Mouse (Mus musculus) mouse embryonic stem cell (cell line): ENCODE measurements around the gene Zfp13.

ENCODE experiments used
- in situ Hi-C, 2 experiments: fragments of 300-500 bp; cut with MboI; formaldehyde crosslinking; loops; 1 replicate in 1 of 2; 3 replicates in 1 of 2; pipeline ENCODE4 v1.14.3; 2019 to 2020; ENCODE audit warnings: low sequenced_read_pairs in 2 of 2, low pct_unique_long_range_greater_than_20kb in 1 of 2, mixed read lengths in 1 of 2; ENCODE audit not compliant: unreplicated experiment in 1 of 2

Gene Zfp13

GRCm38 (mm10) chr17:23598582-23599552, at the start of gene Zfp13:
Gene Zfp13 (minus strand): TSS chr17:23599487.
- in situ Hi-C loops, result no loop called here

GRCm38 (mm10) chr17:23645894-23646293, 46.6 kb upstream of the Zfp13 start:
- in situ Hi-C loops, result no loop called here

GRCm38 (mm10) chr17:23644613-23645495, 45.6 kb upstream of the Zfp13 start, which contains the start of gene Mmp25:
Gene Mmp25 (minus strand): TSS chr17:23645277.
- in situ Hi-C loops, result no loop called here

GRCm38 (mm10) chr17:23631241-23631640, 32.0 kb upstream of the Zfp13 start:
- in situ Hi-C loops, result no loop called here

- in situ Hi-C loops, result no loop called here
Observed at GRCm38 (mm10) chr17:23630195-23631020, 31.1 kb upstream of the Zfp13 start.

GRCm38 (mm10) chr17:23627813-23628212, 28.5 kb upstream of the Zfp13 start:
- in situ Hi-C loops, result no loop called here

- in situ Hi-C loops, result no loop called here
Observed at GRCm38 (mm10) chr17:23620351-23620750, 21.1 kb upstream of the Zfp13 start.

GRCm38 (mm10) chr17:23617087-23617486, 17.8 kb upstream of the Zfp13 start:
- in situ Hi-C loops, result no loop called here

GRCm38 (mm10) chr17:23610361-23610800, 11.1 kb upstream of the Zfp13 start:
- in situ Hi-C loops, result loop anchor here in 1 of 2 experiments (5.0 kb wide), 1 partner anchor 43 kb away; no protein-coding TSS in a partner anchor

GRCm38 (mm10) chr17:23609612-23610011, 10.3 kb upstream of the Zfp13 start:
- in situ Hi-C loops, result loop anchor here (5.0 kb wide), 1 partner anchor 42 kb away; no protein-coding TSS in a partner anchor

- in situ Hi-C loops, result loop anchor here in 1 of 2 experiments (5.0 kb wide), 1 partner anchor 38 kb away; no protein-coding TSS in a partner anchor
Observed at GRCm38 (mm10) chr17:23605220-23605619, 5.9 kb upstream of the Zfp13 start.

- in situ Hi-C loops, result no loop called here
Observed at GRCm38 (mm10) chr17:23604394-23604793, 5.1 kb upstream of the Zfp13 start.

- in situ Hi-C loops, result no loop called here
Observed at GRCm38 (mm10) chr17:23603542-23603941, 4.3 kb upstream of the Zfp13 start.

- in situ Hi-C loops, result no loop called here
Observed at GRCm38 (mm10) chr17:23603077-23603476, 3.8 kb upstream of the Zfp13 start.

GRCm38 (mm10) chr17:23601836-23602585, 2.7 kb upstream of the Zfp13 start:
- in situ Hi-C loops, result no loop called here

- in situ Hi-C loops, result no loop called here
Observed at GRCm38 (mm10) chr17:23600641-23601622, 1.6 kb upstream of the Zfp13 start, which contains the start of gene Zscan10. Gene Zscan10 (plus strand): TSS chr17:23600856.
